Mouse (Mus musculus): ENCODE results near the gene Pyy. TPM values are rescaled to one million over a fixed set of nuclear protein-coding genes. Genes with fewer than 3 reads are reported as not detected.

Gene Pyy
- total RNA-seq (2023) = not detected

GRCm38 (mm10) chr11:102107732-102108131 lies at the start of gene Pyy:
Pyy (minus strand) TSS chr11:102107832.

GRCm38 (mm10) chr11:102156039-102156785 lies 48.6 kb upstream of the Pyy start, which contains the start of gene Tmem101:
Tmem101 (minus strand) TSS chr11:102156404.

GRCm38 (mm10) chr11:102145471-102146001 lies 37.9 kb upstream of the Pyy start, which contains the start of gene Nags:
Nags (plus strand) TSS chr11:102145513.

GRCm38 (mm10) chr11:102101219-102101618 lies 6.4 kb downstream of the Pyy start, which contains the start of gene Ppy:
Ppy (minus strand) TSS chr11:102101319.

GRCm38 (mm10) chr11:102087931-102088898 lies 19.4 kb downstream of the Pyy start, which contains the start of gene Mpp2:
Mpp2 (minus strand) TSS chr11:102088515.

Other genes with a start within 250 kb of the Pyy start
- not detected for gene Meox1, start 213.5 kb downstream of the Pyy start, total RNA-seq (2023)
- not detected for gene Sost, start 140.8 kb downstream of the Pyy start, total RNA-seq (2023)
- not detected for gene Cfap97d1, start 123.6 kb downstream of the Pyy start, total RNA-seq (2023)
- gene Dusp3, start 120.8 kb downstream of the Pyy start, total RNA-seq (2023) = 6.2 TPM
- gene Mpp3, start 79.4 kb downstream of the Pyy start, total RNA-seq (2023) = not detected
- gene Cd300lg, start 66.3 kb downstream of the Pyy start, total RNA-seq (2023) = not detected
- 2.3 TPM for gene Mpp2, start 19.3 kb downstream of the Pyy start, total RNA-seq (2023)
- not detected for gene Ppy, start 6.5 kb downstream of the Pyy start, total RNA-seq (2023)
- gene Nags, start 37.7 kb upstream of the Pyy start, total RNA-seq (2023) = not detected
- 4.0 TPM for gene Tmem101, start 48.6 kb upstream of the Pyy start, total RNA-seq (2023)
- 51.5 TPM for gene Lsm12, start 77.5 kb upstream of the Pyy start, total RNA-seq (2023)
- gene G6pc3, start 81.8 kb upstream of the Pyy start, total RNA-seq (2023) = 31.9 TPM
- 155 TPM for gene Hdac5, start 122.3 kb upstream of the Pyy start, total RNA-seq (2023)
- not detected for gene BC030867, start 141.1 kb upstream of the Pyy start, total RNA-seq (2023)
- gene Asb16, start 160.9 kb upstream of the Pyy start, total RNA-seq (2023) = not detected
- gene Tmub2, start 177.1 kb upstream of the Pyy start, total RNA-seq (2023) = 42.0 TPM
- 74.1 TPM for gene Atxn7l3, start 188.8 kb upstream of the Pyy start, total RNA-seq (2023)
- 114 TPM for gene Ubtf, start 211.9 kb upstream of the Pyy start, total RNA-seq (2023)

Data from CD4-positive naive resting alpha-beta T cell, adult 76 days (primary cell).